Mouse (Mus musculus): Measurements from ENCODE around the gene Sorcs1.

Gene Sorcs1

GRCm38 (mm10) chr19:50489786-50490185 is 188.7 kb downstream of the Sorcs1 start:
- no peak for TF ChIP-seq GATA4 (IDR thresholded peaks at IDR 0.05; ENCODE audit: insufficient replicate concordance, low read length)

GRCm38 (mm10) chr19:50488421-50488820 is 190.0 kb downstream of the Sorcs1 start:
- no peak for TF ChIP-seq GATA4 (IDR thresholded peaks at IDR 0.05; ENCODE audit: insufficient replicate concordance, low read length)

GRCm38 (mm10) chr19:50487768-50488167 is 190.7 kb downstream of the Sorcs1 start:
- no peak for TF ChIP-seq GATA4 (IDR thresholded peaks at IDR 0.05; ENCODE audit: insufficient replicate concordance, low read length)

- no peak for TF ChIP-seq GATA4 (IDR thresholded peaks at IDR 0.05; ENCODE audit: insufficient replicate concordance, low read length)
These were observed 192.1 kb downstream of the Sorcs1 start for GRCm38 (mm10) chr19:50486345-50486744.

GRCm38 (mm10) chr19:50476774-50477173 is 201.7 kb downstream of the Sorcs1 start:
- no peak for TF ChIP-seq GATA4 (IDR thresholded peaks at IDR 0.05; ENCODE audit: insufficient replicate concordance, low read length)

GRCm38 (mm10) chr19:50468592-50468991 is 209.9 kb downstream of the Sorcs1 start:
- TF ChIP-seq GATA4 (IDR thresholded peaks at IDR 0.05; ENCODE audit: insufficient replicate concordance, low read length), result no peak

GRCm38 (mm10) chr19:50464811-50465210 is 213.6 kb downstream of the Sorcs1 start:
- no peak for TF ChIP-seq GATA4 (IDR thresholded peaks at IDR 0.05; ENCODE audit: insufficient replicate concordance, low read length)

GRCm38 (mm10) chr19:50458581-50458980 is 219.9 kb downstream of the Sorcs1 start:
- no peak for TF ChIP-seq GATA4 (IDR thresholded peaks at IDR 0.05; ENCODE audit: insufficient replicate concordance, low read length)

- no peak for TF ChIP-seq GATA4 (IDR thresholded peaks at IDR 0.05; ENCODE audit: insufficient replicate concordance, low read length)
These were observed 221.1 kb downstream of the Sorcs1 start for GRCm38 (mm10) chr19:50457275-50457892.

GRCm38 (mm10) chr19:50441099-50441498 is 237.3 kb downstream of the Sorcs1 start:
- no peak for TF ChIP-seq GATA4 (IDR thresholded peaks at IDR 0.05; ENCODE audit: insufficient replicate concordance, low read length)

GRCm38 (mm10) chr19:50440246-50440910 is 238.1 kb downstream of the Sorcs1 start:
- TF ChIP-seq GATA4 (IDR thresholded peaks at IDR 0.05; ENCODE audit: insufficient replicate concordance, low read length), result no peak

- TF ChIP-seq GATA4 (IDR thresholded peaks at IDR 0.05; ENCODE audit: insufficient replicate concordance, low read length), result no peak
These were observed 239.0 kb downstream of the Sorcs1 start for GRCm38 (mm10) chr19:50439464-50439881.

- no peak for TF ChIP-seq GATA4 (IDR thresholded peaks at IDR 0.05; ENCODE audit: insufficient replicate concordance, low read length)
These were observed 255.5 kb downstream of the Sorcs1 start for GRCm38 (mm10) chr19:50422928-50423327.

- no peak for TF ChIP-seq GATA4 (IDR thresholded peaks at IDR 0.05; ENCODE audit: insufficient replicate concordance, low read length)
These were observed 259.3 kb downstream of the Sorcs1 start for GRCm38 (mm10) chr19:50418962-50419720.

GRCm38 (mm10) chr19:50410561-50410960 is 267.9 kb downstream of the Sorcs1 start:
- TF ChIP-seq GATA4 (IDR thresholded peaks at IDR 0.05; ENCODE audit: insufficient replicate concordance, low read length), result no peak

- no peak for TF ChIP-seq GATA4 (IDR thresholded peaks at IDR 0.05; ENCODE audit: insufficient replicate concordance, low read length)
These were observed 280.1 kb downstream of the Sorcs1 start for GRCm38 (mm10) chr19:50398341-50398740.
